ENCODE assay signal across 8 mouse cellular contexts in the genomic region with DNA sequence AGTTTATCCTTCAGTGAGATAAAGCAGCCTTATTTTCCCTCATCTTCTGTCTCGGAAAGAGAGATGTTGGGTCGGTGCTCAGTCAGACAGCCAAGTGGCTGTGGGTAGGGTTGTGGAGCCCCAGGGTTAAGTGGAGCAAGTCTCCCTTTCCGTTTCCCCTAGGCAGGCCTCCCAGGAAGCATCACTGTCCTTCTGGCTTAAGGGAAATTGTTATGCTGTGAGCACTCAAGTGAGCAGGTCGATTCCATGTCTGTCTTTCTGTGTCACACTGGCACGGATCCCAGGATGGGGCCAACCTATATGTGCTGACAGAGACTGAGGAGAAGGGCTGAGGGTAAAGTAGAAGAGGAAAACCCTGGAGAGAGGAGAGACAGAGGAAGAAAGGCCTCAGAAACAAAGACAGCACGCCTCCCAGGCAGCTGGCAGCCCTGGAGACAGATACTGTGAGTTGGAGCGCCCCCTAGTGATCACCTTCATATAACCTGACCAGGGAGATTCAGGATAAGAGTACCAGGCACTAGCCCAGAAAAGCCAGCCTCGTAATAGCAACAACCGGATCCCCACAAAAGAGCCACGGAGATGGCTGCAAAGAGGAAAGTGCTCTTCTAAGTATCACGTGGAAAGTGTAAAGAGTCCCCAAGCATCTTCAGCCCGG. TPM values are rescaled to one million over a fixed set of nuclear protein-coding genes. Genes with fewer than 3 reads are reported as not detected.
DNase-seq lines count a peak whose midpoint lies in the region; ATAC-seq and TF ChIP-seq lines count a peak whose summit lies in the region.

No protein-coding gene starts in this region.

- H3K27ac ChIP-seq in embryonic fibroblast, embryonic 13.5 days (ENCODE audit: insufficient read depth, low read length), result no peak overlapping the region
- H3K27ac ChIP-seq in heart, embryonic 10.5 days, result peak overlapping the region; percentile 86
- H3K27ac ChIP-seq in kidney, embryonic 14.5 days (ENCODE audit: low read depth, low read length), result no peak overlapping the region
- no peak overlapping the region for H3K27ac ChIP-seq in limb, embryonic 14.5 days (replicated peaks; ENCODE audit: low read depth, low read length)
- peak overlapping the region; percentile 20; the same call in 1 of the 2 replicates for H3K27ac ChIP-seq in midbrain, postnatal 0 days (ENCODE audit: low read depth, low read length)

- peak overlapping the region; percentile 14; the same call in 1 of the 2 replicates for H3K9ac ChIP-seq in kidney, embryonic 14.5 days (ENCODE audit: low read depth, low read length)
- H3K9ac ChIP-seq in limb, embryonic 14.5 days (ENCODE audit: low read depth, low read length, severe bottlenecking), result 0 out of 2 replicates have a peak overlapping the region, but pooled peaks have one; percentile 13
- H3K9ac ChIP-seq in midbrain, postnatal 0 days (replicated peaks; ENCODE audit: low read length, poor library complexity, severe bottlenecking), result no peak overlapping the region

- H3K36me3 ChIP-seq in heart, embryonic 10.5 days, result no peaks in the 10 kb centered on the region
- no peaks in the 10 kb centered on the region for H3K36me3 ChIP-seq in kidney, embryonic 14.5 days (ENCODE audit: control insufficient read depth, insufficient read depth, low read length)
- H3K36me3 ChIP-seq in limb, embryonic 14.5 days (ENCODE audit: control insufficient read depth, insufficient read depth, low read length), result no peaks in the 10 kb centered on the region
- H3K36me3 ChIP-seq in midbrain, postnatal 0 days (ENCODE audit: insufficient read depth, low read length), result no peaks in the 10 kb centered on the region

- H3K4me2 ChIP-seq in kidney, embryonic 14.5 days (replicated peaks; ENCODE audit: low read depth, low read length), result no peak overlapping the region
- H3K4me2 ChIP-seq in limb, embryonic 14.5 days (replicated peaks; ENCODE audit: low read depth, low read length, severe bottlenecking), result no peak overlapping the region
- no peak overlapping the region for H3K4me2 ChIP-seq in midbrain, postnatal 0 days (ENCODE audit: low read depth, low read length, poor library complexity, severe bottlenecking)

- peak; percentile 84 for ATAC-seq in kidney, embryonic 14.5 days (ENCODE audit: low FRiP score, low TSS enrichment)
- ATAC-seq in limb, embryonic 14.5 days (ENCODE audit: low FRiP score, low read depth), result peak; percentile 85; the same call in 1 of the 2 replicates
- peak; percentile 70; the same call in 1 of the 2 replicates for ATAC-seq in midbrain, postnatal 0 days (ENCODE audit: low FRiP score)

- H3K9me3 ChIP-seq in heart, embryonic 10.5 days, result no peaks in the 10 kb centered on the region
- H3K9me3 ChIP-seq in kidney, embryonic 14.5 days (ENCODE audit: control insufficient read depth, low read length), result no peaks in the 10 kb centered on the region; the same call in 1 of the 2 replicates
- no peaks in the 10 kb centered on the region for H3K9me3 ChIP-seq in limb, embryonic 14.5 days (ENCODE audit: control insufficient read depth, low read length)
- no peaks in the 10 kb centered on the region for H3K9me3 ChIP-seq in midbrain, postnatal 0 days (ENCODE audit: low read length)

- no peak overlapping the region for H3K4me3 ChIP-seq in embryonic fibroblast, embryonic 13.5 days (ENCODE audit: insufficient read depth, low read length)
- H3K4me3 ChIP-seq in heart, embryonic 10.5 days, result no peak overlapping the region
- no peak overlapping the region for H3K4me3 ChIP-seq in kidney, embryonic 14.5 days (ENCODE audit: low read length)
- H3K4me3 ChIP-seq in limb, embryonic 14.5 days (replicated peaks; ENCODE audit: low read length), result no peak overlapping the region
- H3K4me3 ChIP-seq in midbrain, postnatal 0 days (ENCODE audit: low read depth, low read length), result no peak overlapping the region

- 24% methylated on average over 12 of the region's 12 CpGs for WGBS in heart, embryonic 10.5 days
- 22% methylated on average over 12 of the region's 12 CpGs for WGBS in kidney, embryonic 14.5 days
- 31% methylated on average over 12 of the region's 12 CpGs for WGBS in limb, embryonic 14.5 days
- WGBS in midbrain, postnatal 0 days, result 19% methylated on average over 12 of the region's 12 CpGs

- H3K27me3 ChIP-seq in heart, embryonic 10.5 days (ENCODE audit: insufficient read depth, poor library complexity, severe bottlenecking), result no peaks in the 10 kb centered on the region
- no peaks in the 10 kb centered on the region for H3K27me3 ChIP-seq in kidney, embryonic 14.5 days (ENCODE audit: control insufficient read depth, insufficient read depth, low read length)
- no peaks in the 10 kb centered on the region for H3K27me3 ChIP-seq in limb, embryonic 14.5 days (ENCODE audit: control insufficient read depth, insufficient read depth, low read length)
- H3K27me3 ChIP-seq in midbrain, postnatal 0 days (ENCODE audit: insufficient read depth, low read length), result no peaks in the 10 kb centered on the region

- no peak for TF ChIP-seq POLR2A in embryonic fibroblast, embryonic 13.5 days (IDR thresholded peaks at IDR 0.05; ENCODE audit: low read depth, low read length)
- no peak for TF ChIP-seq POLR2A in limb, embryonic 14.5 days (IDR thresholded peaks at IDR 0.05; ENCODE audit: borderline replicate concordance, extremely low read depth, insufficient read depth, insufficient read length)

- peak; percentile 53 for TF ChIP-seq CTCF in embryonic fibroblast, embryonic 13.5 days (IDR thresholded peaks at IDR 0.05; ENCODE audit: borderline replicate concordance, insufficient read depth, low read length)
- TF ChIP-seq CTCF in midbrain, postnatal 0 days (IDR thresholded peaks at IDR 0.05), result peak; percentile 88

- no peaks in the 10 kb centered on the region; the same call in 1 of the 2 replicates for H3K4me1 ChIP-seq in embryonic fibroblast, embryonic 13.5 days (ENCODE audit: control insufficient read depth, insufficient read depth, low read length)
- peaks cover 24% of the 10 kb centered on the region for H3K4me1 ChIP-seq in heart, embryonic 10.5 days
- peaks cover 6% of the 10 kb centered on the region; the same call in 1 of the 2 replicates for H3K4me1 ChIP-seq in kidney, embryonic 14.5 days (ENCODE audit: control insufficient read depth, insufficient read depth, low read length)
- no peaks in the 10 kb centered on the region for H3K4me1 ChIP-seq in limb, embryonic 14.5 days (ENCODE audit: control insufficient read depth, insufficient read depth, low read length)
- no peaks in the 10 kb centered on the region for H3K4me1 ChIP-seq in midbrain, postnatal 0 days (ENCODE audit: insufficient read depth, low read length)

- DNase-seq in A20 (ENCODE audit: low read depth, low spot score), result peak; percentile 72
- peak; percentile 92 for DNase-seq in brain, adult 2 months (ENCODE audit: low read depth, low spot score)
- peak; percentile 92 for DNase-seq in heart, embryonic 10.5 days (ENCODE audit: low spot score)
- DNase-seq in limb, embryonic 14.5 days (ENCODE audit: low spot score), result peak; percentile 88
- peak; percentile 93 for DNase-seq in midbrain, postnatal 0 days (ENCODE audit: low spot score)
- DNase-seq in spleen, postnatal 4 days (ENCODE audit: low spot score in 2 of 2), result peak; percentile 67 to 88

RNA-seq across cellular contexts. Expression of a gene that starts 11.6 kb away (rescaled TPM):
- not detected in 2 replicates for polyA plus RNA-seq in embryonic fibroblast, embryonic 13.5 days (2011; ENCODE audit: insufficient read length, low read depth, missing spikeins)
- polyA plus RNA-seq in heart, embryonic 10.5 days (2016; fragmentation: Nextera tagmentation; extraction: Ambion mirVana), result not detected in 2 replicates
- not detected in 2 replicates for polyA plus RNA-seq in kidney, embryonic 14.5 days (2014; fragmentation: Nextera tagmentation; extraction: Ambion mirVana)
- 0.49 TPM in 1 of 2 replicates, not detected in the other for polyA plus RNA-seq in limb, embryonic 14.5 days (2012; rRNA removed)
- not detected in 2 replicates for polyA plus RNA-seq in limb, embryonic 14.5 days (2014; fragmentation: Nextera tagmentation; extraction: Ambion mirVana)
- total RNA-seq in midbrain, postnatal 0 days (2014; rRNA removed), result not detected in 2 replicates
- polyA plus RNA-seq in midbrain, postnatal 0 days (2015; fragmentation: Nextera tagmentation; extraction: Ambion mirVana), result not detected in 2 replicates

RNA-seq across cellular contexts. Expression of a gene that starts 26.1 kb away (rescaled TPM):
- polyA plus RNA-seq in embryonic fibroblast, embryonic 13.5 days (2011; ENCODE audit: insufficient read length, low read depth, missing spikeins), result not detected in 2 replicates
- polyA plus RNA-seq in heart, embryonic 10.5 days (2016; fragmentation: Nextera tagmentation; extraction: Ambion mirVana), result 7.1 and 7.4 TPM in 2 replicates
- 9.0 and 9.9 TPM in 2 replicates for polyA plus RNA-seq in kidney, embryonic 14.5 days (2014; fragmentation: Nextera tagmentation; extraction: Ambion mirVana)
- polyA plus RNA-seq in limb, embryonic 14.5 days (2012; rRNA removed), result 0.61 and 0.70 TPM in 2 replicates
- polyA plus RNA-seq in limb, embryonic 14.5 days (2014; fragmentation: Nextera tagmentation; extraction: Ambion mirVana), result 2.2 and 3.6 TPM in 2 replicates
- 0.27 and 0.85 TPM in 2 replicates for total RNA-seq in midbrain, postnatal 0 days (2014; rRNA removed)
- polyA plus RNA-seq in midbrain, postnatal 0 days (2015; fragmentation: Nextera tagmentation; extraction: Ambion mirVana), result 1.6 and 2.3 TPM in 2 replicates

Comparison
In these comparisons a context has a peak if more than half of its experiments do, and no peak if none do; other contexts are left out.
1. H3K27ac ChIP-seq: peak in heart, embryonic 10.5 days (single experiment) and midbrain, postnatal 0 days (single experiment); none in embryonic fibroblast, embryonic 13.5 days (single experiment), kidney, embryonic 14.5 days (single experiment) and limb, embryonic 14.5 days (single experiment).
2. Peak in every context shown above with its lines, with median percentiles within 50 percentile points of each other: DNase-seq and ATAC-seq.